Mouse (Mus musculus) embryonic facial prominence, embryonic 14.5 days (tissue): ENCODE results near the gene Rasgrp2. TPM values are rescaled to one million over a fixed set of nuclear protein-coding genes. Genes with fewer than 3 reads are reported as not detected.

Experiments
- ATAC-seq: fragments of 200-750 bp; cut with Nextera tagmentation; 2 replicates; pipeline ENCODE4 v1.8.0; 2017; ENCODE audit warnings: low read depth, moderate number of reproducible peaks, moderate TSS enrichment
- DNase-seq: peaks from one replicate; pipeline ENCODE4 v3.0.0-alpha.2; 2015; ENCODE audit warnings: low spot score
- H3K27ac ChIP-seq: fragments of 300-500 bp; sonication (generic); replicated peaks from 2 replicates; pipeline ENCODE4 v1.5.1; 2014; ENCODE audit warnings: low read depth, mild to moderate bottlenecking, low read length, moderate library complexity
- H3K27me3 ChIP-seq: fragments of 300-500 bp; sonication (generic); replicated peaks from 2 replicates; pipeline ENCODE4 v1.6.1; 2014; ENCODE audit warnings: low read length; ENCODE audit not compliant: control insufficient read depth, insufficient read depth
- H3K36me3 ChIP-seq: fragments of 300-500 bp; sonication (generic); 2 replicates; pipeline ENCODE4 v1.6.1; 2014; ENCODE audit warnings: low read length, mixed read lengths; ENCODE audit not compliant: control insufficient read depth, insufficient read depth
- H3K4me1 ChIP-seq: fragments of 300-500 bp; sonication (generic); 2 replicates; pipeline ENCODE4 v1.6.1; 2014; ENCODE audit warnings: antibody characterized with exemption, low read length; ENCODE audit not compliant: control insufficient read depth, insufficient read depth
- H3K4me2 ChIP-seq: fragments of 300-500 bp; sonication (generic); 2 replicates; pipeline ENCODE4 v1.6.1; 2014; ENCODE audit warnings: low read depth, mild to moderate bottlenecking, low read length, moderate library complexity, mixed read lengths
- H3K4me3 ChIP-seq: fragments of 300-500 bp; sonication (generic); 2 replicates; pipeline ENCODE4 v1.5.1; 2014; ENCODE audit warnings: low read depth, mild to moderate bottlenecking, low read length
- H3K9ac ChIP-seq: fragments of 300-500 bp; sonication (generic); 2 replicates; pipeline ENCODE4 v1.6.1; 2014; ENCODE audit warnings: low read depth, mild to moderate bottlenecking, low read length, moderate library complexity, mixed read lengths
- H3K9me3 ChIP-seq: fragments of 300-500 bp; sonication (generic); 2 replicates; pipeline ENCODE4 v1.6.1; 2016; ENCODE audit warnings: low read length; ENCODE audit not compliant: control insufficient read depth
- WGBS: fragments of 180-500 bp; shearing (Covaris S2); extraction: QIAGEN DNeasy Blood & Tissue Kit; methylation state at CpG from one replicate; pipeline ENCODE4 v1.1.7; 2014; 5-methylcytosine and 5-hydroxymethylcytosine counted together
- polyA plus RNA-seq: library from polyadenylated mRNA; unstranded; fragments of >200 nt; fragmentation: Nextera tagmentation; extraction: Ambion mirVana; gene quantifications from 2 replicates; pipeline ENCODE4 v1.2.1, GENCODE M21; 2014

Rasgrp2 gene
- polyA plus RNA-seq, 1 experiment from 2014 or later, result 48.2 TPM

GRCm38 (mm10) chr19:6364842-6365241 lies 34.3 kb upstream of the Rasgrp2 start:
- Histone ChIP-seq H3K4me1 (peaks cover 10% of the 10 kb centered on the region), H3K4me2 (peak overlapping the region; percentile 60), H3K9ac (peak overlapping the region; percentile 100), H3K36me3 (peaks cover 51% of the 10 kb centered on the region), H3K4me3 (peak overlapping the region; percentile 99), H3K27me3 (no peaks in the 10 kb centered on the region), H3K27ac (peak overlapping the region; percentile 99; the same call in 1 of the 2 replicates), H3K9me3 (no peaks in the 10 kb centered on the region)
- ATAC-seq (no peak), DNase-seq (no peak)
- WGBS, result 4% methylated on average over 2 of the region's 2 CpGs

GRCm38 (mm10) chr19:6370175-6370574 lies 29.0 kb upstream of the Rasgrp2 start:
- peaks cover 98% of the 10 kb centered on the region for H3K36me3 ChIP-seq
- no peak overlapping the region for H3K9ac ChIP-seq
- peaks cover 6% of the 10 kb centered on the region for H3K4me1 ChIP-seq
- H3K4me3 ChIP-seq, result no peak overlapping the region
- no peak overlapping the region for H3K4me2 ChIP-seq
- no peaks in the 10 kb centered on the region for H3K9me3 ChIP-seq
- DNase-seq, result no peak
- ATAC-seq, result no peak
- 85% methylated on average over 2 of the region's 2 CpGs for WGBS
- no peak overlapping the region for H3K27ac ChIP-seq
- no peaks in the 10 kb centered on the region for H3K27me3 ChIP-seq

- Histone ChIP-seq H3K4me2 (no peak overlapping the region), H3K4me1 (no peaks in the 10 kb centered on the region), H3K27me3 (no peaks in the 10 kb centered on the region), H3K27ac (no peak overlapping the region), H3K4me3 (no peak overlapping the region), H3K36me3 (peaks cover 99% of the 10 kb centered on the region), H3K9ac (no peak overlapping the region), H3K9me3 (no peaks in the 10 kb centered on the region)
- DNase-seq (no peak), ATAC-seq (no peak)
- WGBS, result 94% methylated on average over 3 of the region's 3 CpGs
Observed at GRCm38 (mm10) chr19:6372433-6372832, 26.7 kb upstream of the Rasgrp2 start.

GRCm38 (mm10) chr19:6373539-6374400 lies 25.4 kb upstream of the Rasgrp2 start:
- peak; percentile 64 for DNase-seq
- Histone ChIP-seq H3K9me3 (no peaks in the 10 kb centered on the region), H3K4me2 (no peak overlapping the region), H3K27ac (no peak overlapping the region), H3K4me1 (no peaks in the 10 kb centered on the region), H3K36me3 (peaks cover 99% of the 10 kb centered on the region), H3K4me3 (no peak overlapping the region), H3K9ac (no peak overlapping the region), H3K27me3 (no peaks in the 10 kb centered on the region)
- 69% methylated on average over 12 of the region's 12 CpGs for WGBS
- no peak for ATAC-seq

GRCm38 (mm10) chr19:6374571-6374970 lies 24.6 kb upstream of the Rasgrp2 start:
- no peak overlapping the region for H3K4me3 ChIP-seq
- H3K9me3 ChIP-seq, result no peaks in the 10 kb centered on the region
- no peak overlapping the region for H3K9ac ChIP-seq
- 100% methylated on average over 6 of the region's 10 CpGs for WGBS
- DNase-seq (no peak), ATAC-seq (no peak)
- H3K4me2 ChIP-seq, result no peak overlapping the region
- H3K4me1 ChIP-seq, result no peaks in the 10 kb centered on the region
- no peaks in the 10 kb centered on the region for H3K27me3 ChIP-seq
- H3K27ac ChIP-seq, result no peak overlapping the region
- peaks cover 97% of the 10 kb centered on the region for H3K36me3 ChIP-seq

- no peak for DNase-seq
- Histone ChIP-seq H3K9me3 (no peaks in the 10 kb centered on the region), H3K36me3 (peaks cover 87% of the 10 kb centered on the region), H3K4me1 (no peaks in the 10 kb centered on the region), H3K4me3 (no peak overlapping the region), H3K27ac (no peak overlapping the region), H3K27me3 (no peaks in the 10 kb centered on the region), H3K9ac (no peak overlapping the region), H3K4me2 (no peak overlapping the region)
- no peak for ATAC-seq
- 96% methylated on average over 35 of the region's 42 CpGs for WGBS
Observed at GRCm38 (mm10) chr19:6375423-6376254, 23.5 kb upstream of the Rasgrp2 start.

GRCm38 (mm10) chr19:6376255-6376564 lies 22.9 kb upstream of the Rasgrp2 start:
- no peaks in the 10 kb centered on the region for H3K9me3 ChIP-seq
- no peaks in the 10 kb centered on the region for H3K4me1 ChIP-seq
- H3K4me2 ChIP-seq, result no peak overlapping the region
- H3K27me3 ChIP-seq, result no peaks in the 10 kb centered on the region
- H3K4me3 ChIP-seq, result no peak overlapping the region
- 78% methylated on average over 14 of the region's 14 CpGs for WGBS
- no peak overlapping the region for H3K27ac ChIP-seq
- ATAC-seq (no peak), DNase-seq (no peak)
- peaks cover 81% of the 10 kb centered on the region for H3K36me3 ChIP-seq
- H3K9ac ChIP-seq, result no peak overlapping the region

GRCm38 (mm10) chr19:6376643-6377042 lies 22.5 kb upstream of the Rasgrp2 start:
- Histone ChIP-seq H3K27ac (no peak overlapping the region), H3K4me1 (no peaks in the 10 kb centered on the region), H3K9ac (no peak overlapping the region), H3K36me3 (peaks cover 77% of the 10 kb centered on the region), H3K4me2 (no peak overlapping the region), H3K9me3 (no peaks in the 10 kb centered on the region), H3K27me3 (no peaks in the 10 kb centered on the region), H3K4me3 (no peak overlapping the region)
- WGBS, result 91% methylated on average over 2 of the region's 2 CpGs
- ATAC-seq (no peak), DNase-seq (no peak)
